Mouse (Mus musculus) forebrain, embryonic 11.5 days (tissue): Measurements from ENCODE around the gene Hlx. TPM values are rescaled to one million over a fixed set of nuclear protein-coding genes. Genes with fewer than 3 reads are reported as not detected.

ENCODE experiments used
- ATAC-seq: fragments of 200-750 bp; cut with Nextera tagmentation; replicated peaks from 2 replicates; pipeline ENCODE4 v1.8.0; 2017; ENCODE audit warnings: moderate TSS enrichment; ENCODE audit not compliant: low FRiP score
- DNase-seq: peaks from one replicate; pipeline ENCODE4 v3.0.0-alpha.2; 2017; ENCODE audit warnings: low spot score
- H3K27ac ChIP-seq: fragments of 300-500 bp; sonication (generic); 2 replicates; pipeline ENCODE4 v1.5.1; 2014; ENCODE audit warnings: low read depth, low read length
- H3K27me3 ChIP-seq: fragments of 300-500 bp; sonication (generic); 2 replicates; pipeline ENCODE4 v1.6.1; 2014; ENCODE audit warnings: mild to moderate bottlenecking, low read length, mixed read lengths; ENCODE audit not compliant: control insufficient read depth, insufficient read depth
- H3K36me3 ChIP-seq: fragments of 300-500 bp; sonication (generic); 2 replicates; pipeline ENCODE4 v1.6.1; 2014; ENCODE audit warnings: mild to moderate bottlenecking, low read length, moderate library complexity, mixed read lengths; ENCODE audit not compliant: control insufficient read depth, insufficient read depth
- H3K4me1 ChIP-seq: fragments of 300-500 bp; sonication (generic); replicated peaks from 2 replicates; pipeline ENCODE4 v1.6.1; 2014; ENCODE audit warnings: low read length, mixed read lengths; ENCODE audit not compliant: control insufficient read depth, insufficient read depth
- H3K4me2 ChIP-seq: fragments of 300-500 bp; sonication (generic); 2 replicates; pipeline ENCODE4 v1.6.1; 2014; ENCODE audit warnings: low read depth, mild to moderate bottlenecking, low read length, moderate library complexity, mixed read lengths; ENCODE audit not compliant: severe bottlenecking
- H3K4me3 ChIP-seq: fragments of 300-500 bp; sonication (generic); 2 replicates; pipeline ENCODE4 v1.5.1; 2014; ENCODE audit warnings: low read depth, low read length
- H3K9ac ChIP-seq: fragments of 300-500 bp; sonication (generic); 2 replicates; pipeline ENCODE4 v1.6.1; 2014; ENCODE audit warnings: low read length
- H3K9me3 ChIP-seq: fragments of 300-500 bp; sonication (generic); 2 replicates; pipeline ENCODE4 v1.6.1; 2016; ENCODE audit warnings: low read length, mixed read lengths; ENCODE audit not compliant: control insufficient read depth
- WGBS: fragments of 180-500 bp; shearing (Covaris S2); extraction: QIAGEN DNeasy Blood & Tissue Kit; methylation state at CpG from one replicate; pipeline ENCODE4 v1.1.7; 2014; 5-methylcytosine and 5-hydroxymethylcytosine counted together
- polyA plus RNA-seq: library from polyadenylated mRNA; unstranded; fragments of >200 nt; fragmentation: Nextera tagmentation; extraction: Ambion mirVana; gene quantifications from 2 replicates; pipeline ENCODE4 v1.2.1, GENCODE M21; 2014

Gene Hlx
- 3.0 and 4.6 TPM in 2 replicates for polyA plus RNA-seq

DNA sequence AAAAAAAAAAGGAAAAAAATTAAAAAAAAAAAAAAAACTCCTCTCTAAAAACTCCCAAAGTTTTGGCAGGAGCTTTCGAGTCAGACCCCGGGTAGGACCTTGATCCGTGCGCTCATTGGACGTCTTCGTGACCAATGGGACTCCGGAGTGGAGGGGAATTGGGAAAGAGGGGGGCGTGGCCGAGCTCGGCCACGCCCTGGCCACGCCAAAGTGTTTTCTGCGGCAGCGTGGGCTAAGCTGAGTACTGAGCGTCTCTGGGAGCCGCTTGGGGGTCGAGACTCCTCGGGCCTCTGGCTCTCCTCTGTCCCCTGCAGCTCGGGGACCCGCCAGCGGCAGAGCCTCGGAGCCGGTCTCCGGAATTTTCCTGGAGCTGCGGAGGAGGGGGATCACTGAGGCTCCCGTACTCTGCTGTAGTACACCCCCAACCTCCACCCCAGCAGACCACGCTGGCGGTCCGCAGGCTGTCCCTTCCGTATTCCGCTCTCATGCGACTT lies at the start of gene Hlx:
Gene Hlx, minus strand, starts transcription at position 64 of the 494 bp plus-strand sequence.
- no peaks in the 10 kb centered on the region for H3K36me3 ChIP-seq
- no peak within 1 kb of the TSS for H3K27ac ChIP-seq
- peaks cover 89% of the 10 kb centered on the region for H3K27me3 ChIP-seq
- no peaks in the 10 kb centered on the region for H3K9me3 ChIP-seq
- peak within 1 kb of the TSS; percentile 55 for H3K9ac ChIP-seq
- WGBS, result under 1% methylated on average over 32 of the region's 32 CpGs
- peak within 1 kb of the TSS; percentile 48 for H3K4me3 ChIP-seq
- peak within 1 kb of the TSS; percentile 95 for H3K4me2 ChIP-seq
- peak; percentile 88 for DNase-seq
- H3K4me1 ChIP-seq, result peaks cover 7% of the 10 kb centered on the region; the same call in 1 of the 2 replicates
- peak; percentile 93 for ATAC-seq

DNA sequence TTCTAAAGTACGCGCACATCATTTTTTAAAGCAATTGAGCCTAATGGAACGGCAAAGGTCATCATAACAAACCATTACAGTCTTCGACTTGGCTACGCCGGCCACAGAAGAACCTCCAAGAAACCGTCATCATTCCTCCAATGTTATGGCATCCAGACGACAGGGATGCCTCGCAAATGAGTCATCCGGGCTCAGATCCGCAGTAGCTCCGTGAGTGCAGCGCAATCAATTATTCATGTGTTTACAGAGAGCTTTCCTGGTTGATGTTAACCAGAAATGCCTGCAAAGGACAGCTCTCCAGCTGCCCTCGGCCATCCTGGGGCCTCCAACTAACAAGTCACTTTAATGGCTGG lies 49.7 kb upstream of the Hlx start:
- ATAC-seq (no peak), DNase-seq (no peak)
- Histone ChIP-seq H3K27me3 (no peaks in the 10 kb centered on the region), H3K27ac (no peak overlapping the region), H3K4me3 (no peak overlapping the region), H3K36me3 (no peaks in the 10 kb centered on the region), H3K9ac (no peak overlapping the region), H3K4me1 (no peaks in the 10 kb centered on the region), H3K9me3 (no peaks in the 10 kb centered on the region), H3K4me2 (no peak overlapping the region)
- WGBS, result 89% methylated on average over 14 of the region's 14 CpGs

DNA sequence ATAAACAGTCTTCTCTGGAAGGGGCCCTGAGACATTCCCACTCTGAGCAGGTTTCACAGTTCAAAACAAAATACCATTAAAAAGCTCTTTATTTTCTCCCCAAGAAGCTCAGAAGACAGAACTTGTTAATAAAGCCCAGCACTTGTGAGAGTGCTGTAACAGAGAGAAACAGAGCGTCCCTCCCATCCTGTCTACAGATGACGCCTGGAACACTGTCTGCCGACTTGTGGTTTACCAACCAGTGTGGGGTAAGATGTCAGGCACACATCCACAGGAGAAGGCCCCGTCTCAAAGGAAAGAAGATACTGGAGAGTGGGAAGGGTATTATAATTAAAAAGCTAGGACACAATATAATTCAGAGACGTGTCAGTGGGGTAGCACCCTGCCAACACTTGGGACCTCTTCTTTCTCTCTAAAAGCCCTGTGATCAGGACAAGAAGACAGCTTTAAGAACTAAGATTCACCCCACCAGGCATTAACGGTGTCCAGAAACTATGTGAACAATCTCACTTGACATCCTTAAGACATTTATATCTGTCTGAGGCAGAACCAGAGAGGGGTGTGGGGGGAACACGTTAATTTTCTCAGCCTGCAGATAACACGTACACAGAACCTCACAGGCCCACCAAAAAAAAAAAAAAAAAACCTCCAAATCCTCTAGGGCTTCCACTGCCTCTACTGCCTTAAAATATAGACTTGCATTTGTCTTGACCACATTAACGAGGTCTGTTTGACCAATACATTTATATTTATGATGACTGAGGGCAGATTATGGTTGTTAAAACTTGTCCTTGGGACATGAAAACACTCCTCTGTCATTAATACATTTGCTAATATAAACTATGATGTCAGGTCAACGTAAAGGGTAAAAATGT lies 49.1 kb upstream of the Hlx start:
- H3K27ac ChIP-seq, result no peak overlapping the region
- DNase-seq, result no peak
- H3K4me1 ChIP-seq, result no peaks in the 10 kb centered on the region
- WGBS, result 87% methylated on average over 10 of the region's 10 CpGs
- no peak overlapping the region for H3K4me2 ChIP-seq
- no peak overlapping the region for H3K9ac ChIP-seq
- no peaks in the 10 kb centered on the region for H3K36me3 ChIP-seq
- no peaks in the 10 kb centered on the region for H3K9me3 ChIP-seq
- no peak overlapping the region for H3K4me3 ChIP-seq
- ATAC-seq, result no peak
- H3K27me3 ChIP-seq, result no peaks in the 10 kb centered on the region

DNA sequence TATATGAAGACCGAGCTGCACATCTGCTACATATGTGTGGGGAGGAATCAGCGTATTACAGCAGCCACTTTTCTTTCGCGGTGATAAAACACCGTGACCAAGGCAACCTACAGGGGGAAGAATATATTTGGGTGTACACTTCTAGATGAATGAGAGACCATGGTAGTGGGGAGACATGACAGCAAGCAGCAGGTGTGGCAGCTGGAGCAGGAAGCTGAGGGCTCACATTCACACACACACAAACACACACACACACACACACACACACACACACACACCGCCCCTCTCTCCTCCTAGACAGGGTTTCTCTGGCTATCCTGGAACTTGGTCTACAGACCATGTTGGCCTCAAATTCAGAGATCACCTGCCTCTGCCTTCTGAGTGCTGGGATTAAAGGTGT lies 45.7 kb upstream of the Hlx start:
- H3K4me3 ChIP-seq, result no peak overlapping the region
- H3K27ac ChIP-seq, result no peak overlapping the region
- no peaks in the 10 kb centered on the region for H3K27me3 ChIP-seq
- WGBS, result 92% methylated on average over 6 of the region's 6 CpGs
- no peaks in the 10 kb centered on the region for H3K9me3 ChIP-seq
- H3K4me1 ChIP-seq, result no peaks in the 10 kb centered on the region
- no peak overlapping the region for H3K4me2 ChIP-seq
- ATAC-seq, result no peak
- no peak overlapping the region for H3K9ac ChIP-seq
- no peak for DNase-seq
- no peaks in the 10 kb centered on the region for H3K36me3 ChIP-seq

DNA sequence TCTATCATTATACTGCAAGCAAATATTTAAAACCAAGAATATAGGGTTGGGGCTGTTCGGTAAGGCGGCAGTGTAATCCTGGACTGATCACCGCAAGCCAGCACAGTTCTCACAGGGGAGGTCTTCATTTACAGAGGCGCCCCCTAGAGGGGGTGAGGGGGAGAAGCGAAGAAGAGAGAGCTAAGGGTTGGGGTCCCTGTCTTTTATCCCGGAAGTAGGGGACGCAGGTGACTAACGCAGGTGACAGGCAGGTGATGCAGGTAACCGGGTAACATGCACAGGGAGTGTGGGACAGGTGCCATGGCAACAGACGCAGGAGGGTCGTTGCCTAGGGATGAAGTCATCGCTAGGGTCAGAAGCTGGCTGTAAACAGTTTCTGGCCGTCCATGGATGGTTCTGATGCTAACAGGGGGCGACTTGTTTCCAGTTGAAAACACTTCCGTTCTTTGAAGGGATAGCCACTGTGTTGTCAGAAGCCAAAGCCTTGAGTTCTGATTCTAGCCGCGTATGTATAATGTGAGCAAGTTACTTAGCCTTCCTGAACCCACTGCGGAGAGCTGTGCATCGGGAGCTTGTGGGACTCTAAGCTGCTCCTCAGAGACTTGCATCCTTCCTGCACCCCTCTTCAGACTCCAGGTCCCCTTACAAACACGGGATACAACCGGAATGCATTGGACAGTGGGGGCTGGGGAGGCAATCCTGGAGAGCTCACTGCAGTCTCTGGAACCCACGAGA lies 44.8 kb upstream of the Hlx start:
- H3K9me3 ChIP-seq, result no peaks in the 10 kb centered on the region
- H3K36me3 ChIP-seq, result no peaks in the 10 kb centered on the region
- ATAC-seq (no peak), DNase-seq (no peak)
- no peak overlapping the region for H3K9ac ChIP-seq
- 31% methylated on average over 22 of the region's 22 CpGs for WGBS
- no peaks in the 10 kb centered on the region for H3K27me3 ChIP-seq
- H3K4me3 ChIP-seq, result no peak overlapping the region
- no peaks in the 10 kb centered on the region for H3K4me1 ChIP-seq
- no peak overlapping the region for H3K27ac ChIP-seq
- no peak overlapping the region for H3K4me2 ChIP-seq

DNA sequence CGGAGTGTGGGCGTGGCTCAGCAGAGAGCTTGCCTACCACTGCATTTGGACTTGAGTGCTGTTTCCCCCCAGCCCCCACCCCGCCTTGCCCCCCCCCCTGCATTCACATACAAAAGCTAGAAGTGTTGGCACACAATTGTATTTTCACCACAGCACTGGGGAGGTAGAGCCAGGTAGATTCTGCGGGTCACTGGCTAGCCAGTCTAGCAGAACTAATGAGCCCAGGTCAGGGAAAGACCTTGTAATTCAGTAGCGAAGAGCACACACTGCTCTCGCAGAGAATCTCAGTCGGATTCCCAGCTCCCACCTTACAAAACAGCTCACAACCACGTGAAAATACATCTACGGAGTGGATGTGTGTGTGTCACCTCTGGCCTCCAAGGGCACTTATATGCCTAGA lies 42.9 kb upstream of the Hlx start:
- DNase-seq, result no peak
- 60% methylated on average over 9 of the region's 9 CpGs for WGBS
- no peaks in the 10 kb centered on the region for H3K9me3 ChIP-seq
- no peak overlapping the region for H3K4me2 ChIP-seq
- H3K36me3 ChIP-seq, result no peaks in the 10 kb centered on the region
- ATAC-seq, result no peak
- H3K27me3 ChIP-seq, result no peaks in the 10 kb centered on the region
- no peak overlapping the region for H3K27ac ChIP-seq
- H3K9ac ChIP-seq, result no peak overlapping the region
- no peaks in the 10 kb centered on the region for H3K4me1 ChIP-seq
- no peak overlapping the region for H3K4me3 ChIP-seq

DNA sequence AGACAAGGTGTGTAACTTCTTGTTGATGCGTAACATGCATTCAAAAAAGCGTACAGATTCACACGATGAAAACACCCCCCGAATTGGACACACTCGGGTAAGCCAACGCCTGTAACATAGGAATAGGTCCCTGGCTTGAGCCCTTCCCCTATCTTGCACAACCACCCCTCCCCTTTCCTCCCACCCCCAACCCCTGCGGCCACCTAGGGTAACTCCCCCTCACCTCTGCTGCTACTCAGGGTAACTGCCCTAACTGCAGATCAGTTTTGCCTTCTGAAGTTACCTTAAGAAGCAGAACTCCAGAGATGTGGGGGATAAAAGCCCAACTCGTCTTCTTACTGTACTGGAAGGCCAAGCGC lies 39.5 kb upstream of the Hlx start:
- WGBS, result 10% methylated on average over 9 of the region's 9 CpGs
- H3K4me3 ChIP-seq, result no peak overlapping the region
- H3K27me3 ChIP-seq, result no peaks in the 10 kb centered on the region
- DNase-seq (no peak), ATAC-seq (peak; percentile 66)
- H3K9ac ChIP-seq, result no peak overlapping the region
- no peaks in the 10 kb centered on the region for H3K36me3 ChIP-seq
- no peak overlapping the region for H3K27ac ChIP-seq
- no peaks in the 10 kb centered on the region for H3K4me1 ChIP-seq
- H3K9me3 ChIP-seq, result no peaks in the 10 kb centered on the region
- H3K4me2 ChIP-seq, result no peak overlapping the region; the same call in 1 of the 2 replicates

DNA sequence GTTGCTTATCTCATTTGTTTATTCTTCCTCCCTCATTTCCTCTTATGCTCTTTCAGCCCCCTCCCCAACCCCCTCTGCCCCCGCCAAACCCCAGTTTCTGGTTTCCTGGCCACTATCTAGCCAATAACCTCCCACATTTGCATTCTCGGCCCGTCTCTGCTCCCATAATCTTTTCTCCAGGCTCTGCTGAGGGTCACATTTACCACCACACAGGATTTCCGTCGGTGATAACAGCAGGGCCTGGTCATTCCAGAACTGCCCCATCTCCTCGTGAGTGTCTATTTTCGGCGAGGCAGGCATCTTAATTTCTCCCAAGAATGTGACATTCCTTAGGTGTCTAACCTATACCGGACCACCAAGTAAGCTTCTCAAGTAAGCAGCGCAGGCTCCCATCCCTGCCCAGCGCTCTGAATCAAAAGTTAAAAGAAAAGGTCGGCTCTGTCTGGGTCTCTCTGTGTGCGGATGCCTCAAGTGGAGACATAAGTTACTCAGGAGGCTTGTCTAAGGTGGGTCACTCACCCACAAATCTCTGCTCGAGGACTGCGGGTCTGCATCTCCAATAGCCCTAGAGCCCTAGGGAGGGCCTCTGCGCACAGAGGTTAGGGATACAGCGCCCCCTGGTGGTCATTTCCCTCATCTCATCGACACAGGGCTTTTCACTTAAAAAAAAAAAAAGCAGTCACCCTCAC lies 38.9 kb upstream of the Hlx start:
- ATAC-seq, result peak; percentile 66
- Histone ChIP-seq H3K9me3 (no peaks in the 10 kb centered on the region), H3K36me3 (no peaks in the 10 kb centered on the region), H3K4me3 (no peak overlapping the region), H3K9ac (no peak overlapping the region), H3K27ac (no peak overlapping the region), H3K27me3 (no peaks in the 10 kb centered on the region), H3K4me1 (no peaks in the 10 kb centered on the region), H3K4me2 (no peak overlapping the region; the same call in 1 of the 2 replicates)
- WGBS, result 25% methylated on average over 18 of the region's 18 CpGs
- DNase-seq, result peak; percentile 90
